11 mouse cellular contexts compared by ENCODE assay signal in genomic region chr10:119063209-119063699, GRCm38 (mm10).
DNase-seq lines count a peak whose midpoint lies in the region; ATAC-seq lines count a peak whose summit lies in the region.
"Had no signal": no experiment of that assay in that cellular context is flagged by ENCODE, and none has a peak within 500 bp of the region (broad histone marks: within the 10 kb centered on the region; RNA-seq: fewer than 3 reads in every experiment).

No protein-coding gene starts in this region.

- 0 out of 2 replicates have a peak, but pooled peaks cover 2% of the 10 kb centered on the region for H3K4me1 ChIP-seq in intestine, embryonic 15.5 days (replicated peaks)
- H3K4me1 ChIP-seq: embryonic facial prominence, embryonic 10.5 days had no signal

- no peak overlapping the region for H3K27ac ChIP-seq in intestine, embryonic 15.5 days
- H3K27ac ChIP-seq: embryonic facial prominence, embryonic 10.5 days; forebrain, embryonic 10.5 days; hindbrain, embryonic 13.5 days had no signal

- 69% methylated on average over 14 of the region's 14 CpGs for WGBS in intestine, embryonic 15.5 days

- intact Hi-C loops in heart, postnatal 25 days (cut with DNase I) = loop anchor here (5.0 kb wide), 1 partner anchor 71 kb away; no protein-coding TSS in a partner anchor

- H3K27me3 ChIP-seq in intestine, embryonic 15.5 days (replicated peaks) = no peaks in the 10 kb centered on the region
- H3K27me3 ChIP-seq: hindbrain, embryonic 13.5 days had no signal

- H3K4me2 ChIP-seq in intestine, embryonic 15.5 days (replicated peaks) = no peak overlapping the region
- H3K4me2 ChIP-seq: hindbrain, embryonic 13.5 days had no signal

- peak; percentile 36; the same call in 1 of the 2 replicates for ATAC-seq in intestine, embryonic 15.5 days

- no peaks in the 10 kb centered on the region for H3K36me3 ChIP-seq in intestine, embryonic 15.5 days
- H3K36me3 ChIP-seq: embryonic facial prominence, embryonic 10.5 days; forebrain, embryonic 10.5 days; hindbrain, embryonic 13.5 days had no signal

- peak; percentile 40 for DNase-seq in heart, postnatal 4 days
- DNase-seq in heart, postnatal 25 days (ENCODE audit: low spot score) = no peak
- DNase-seq in adrenal gland, adult 2 months = peak; percentile 81
- peak; percentile 69 for DNase-seq in lung, postnatal 25 days (ENCODE audit: low spot score)
- no peak for DNase-seq in cerebellum, adult 11 months
- DNase-seq in spleen, adult 18-20 months = no peak
- DNase-seq: thymus, postnatal 14 days had no signal

- H3K9ac ChIP-seq in intestine, embryonic 15.5 days = no peak overlapping the region
- H3K9ac ChIP-seq: hindbrain, embryonic 13.5 days had no signal

- no peak overlapping the region for H3K4me3 ChIP-seq in intestine, embryonic 15.5 days (replicated peaks)
- H3K4me3 ChIP-seq: embryonic facial prominence, embryonic 10.5 days; forebrain, embryonic 10.5 days; hindbrain, embryonic 13.5 days had no signal

- no peaks in the 10 kb centered on the region for H3K9me3 ChIP-seq in intestine, embryonic 15.5 days
- H3K9me3 ChIP-seq: embryonic facial prominence, embryonic 10.5 days; hindbrain, embryonic 13.5 days had no signal

Comparison
In these comparisons a context has a peak if more than half of its experiments do, and no peak if none do; other contexts are left out.
1. DNase-seq: peak in heart, postnatal 4 days (single experiment), adrenal gland, adult 2 months (single experiment) and lung, postnatal 25 days (single experiment); none in heart, postnatal 25 days (single experiment), cerebellum, adult 11 months (single experiment) and spleen, adult 18-20 months (0 of 2).